Mouse (Mus musculus): Measurements from ENCODE around the gene Pptc7.

The Pptc7 gene

DNA sequence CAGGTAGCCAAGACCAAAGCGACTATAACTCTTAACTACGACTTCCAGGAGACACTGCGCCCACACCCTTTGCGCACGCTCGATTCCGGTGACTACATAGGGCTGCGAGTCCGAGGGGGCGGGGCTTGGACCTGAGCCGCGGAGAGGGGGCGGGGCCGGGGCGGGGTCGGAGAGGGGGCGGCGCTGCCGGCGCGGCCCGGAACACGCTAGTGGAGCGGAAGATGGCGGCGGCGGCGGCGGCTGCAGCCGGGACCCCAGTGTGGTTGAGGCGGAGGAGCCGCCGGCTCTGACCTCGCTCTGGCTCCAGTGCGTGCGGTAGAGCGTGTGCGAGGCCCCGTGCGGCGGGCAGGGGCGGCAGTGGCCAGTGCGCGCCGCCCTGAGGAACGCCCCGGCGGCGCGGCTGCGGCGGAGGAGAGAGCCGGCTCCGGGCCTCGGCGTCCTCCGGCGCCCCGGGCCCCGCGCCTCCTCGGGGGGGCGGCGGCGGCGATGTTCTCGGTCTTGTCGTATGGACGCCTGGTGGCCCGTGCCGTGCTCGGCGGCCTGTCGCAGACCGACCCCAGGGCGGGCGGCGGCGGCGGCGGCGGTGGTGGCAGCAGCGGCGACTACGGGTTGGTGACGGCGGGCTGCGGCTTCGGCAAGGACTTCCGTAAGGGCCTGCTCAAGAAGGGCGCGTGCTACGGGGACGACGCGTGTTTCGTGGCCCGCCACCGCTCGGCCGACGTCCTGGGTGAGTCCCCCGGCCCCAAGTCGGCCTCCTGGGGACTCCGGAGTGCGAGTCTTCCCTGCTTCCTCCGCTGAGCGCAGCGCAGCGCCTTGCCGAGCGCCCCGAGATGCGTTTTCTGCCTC is at the start of gene Pptc7:
Gene Pptc7, plus strand, starts transcription at position 183 of the 846 bp plus-strand sequence.
- peak; percentile 95 for DNase-seq (ENCODE audit: low read depth)

DNA sequence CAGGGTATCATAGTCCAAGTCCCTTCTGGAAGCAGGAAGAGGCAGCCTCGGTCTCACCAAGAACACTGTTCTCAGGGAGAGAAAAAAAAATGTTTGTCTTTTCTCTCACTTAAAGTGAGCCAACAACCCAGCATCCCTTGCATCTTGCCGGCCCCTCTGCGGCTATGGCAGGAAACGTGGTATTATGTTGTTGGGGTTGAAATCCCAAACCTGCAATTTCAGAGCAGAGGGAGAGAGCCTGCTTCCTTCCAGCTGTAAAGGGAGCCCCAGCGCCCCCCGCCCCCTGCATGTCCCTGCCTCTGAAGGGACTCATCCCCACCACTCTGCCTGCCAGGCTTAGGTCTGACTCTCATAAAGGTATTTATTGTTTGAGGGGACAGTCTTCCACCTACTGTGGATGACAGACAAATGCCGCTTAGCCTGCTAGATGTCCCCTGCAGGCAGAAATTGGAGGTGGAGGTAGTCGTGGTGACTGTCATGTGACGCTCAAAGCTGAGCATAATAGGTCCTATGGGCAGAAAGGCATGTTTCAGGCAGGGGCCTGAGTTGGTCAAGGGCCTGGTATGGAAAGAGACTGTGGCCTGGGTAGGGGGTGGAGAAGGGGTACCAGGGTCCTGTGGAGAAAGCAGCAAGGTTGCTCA is 48.8 kb upstream of the Pptc7 start:
- DNase-seq (ENCODE audit: low read depth): peak; percentile 75

DNA sequence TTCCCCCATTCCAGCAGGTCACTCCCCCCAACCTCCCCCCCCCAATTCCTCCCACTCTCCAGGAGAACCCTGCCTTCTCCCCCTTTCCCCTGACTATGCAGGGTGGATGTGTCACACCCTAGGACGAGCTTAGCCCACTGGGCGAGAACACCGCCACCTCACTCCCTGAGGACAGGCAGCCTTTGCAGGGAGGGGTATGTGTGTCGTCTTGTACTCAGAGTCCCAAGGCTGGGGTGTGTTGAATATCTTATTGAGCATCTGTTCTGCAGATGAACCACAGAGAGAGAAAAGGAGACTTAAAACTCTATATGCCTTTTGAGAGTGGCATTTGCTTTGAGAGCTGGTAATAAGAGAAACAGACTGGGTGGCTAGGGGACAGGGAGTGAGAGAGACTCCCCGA is 47.0 kb upstream of the Pptc7 start:
- no peak for DNase-seq (ENCODE audit: low read depth)

DNA sequence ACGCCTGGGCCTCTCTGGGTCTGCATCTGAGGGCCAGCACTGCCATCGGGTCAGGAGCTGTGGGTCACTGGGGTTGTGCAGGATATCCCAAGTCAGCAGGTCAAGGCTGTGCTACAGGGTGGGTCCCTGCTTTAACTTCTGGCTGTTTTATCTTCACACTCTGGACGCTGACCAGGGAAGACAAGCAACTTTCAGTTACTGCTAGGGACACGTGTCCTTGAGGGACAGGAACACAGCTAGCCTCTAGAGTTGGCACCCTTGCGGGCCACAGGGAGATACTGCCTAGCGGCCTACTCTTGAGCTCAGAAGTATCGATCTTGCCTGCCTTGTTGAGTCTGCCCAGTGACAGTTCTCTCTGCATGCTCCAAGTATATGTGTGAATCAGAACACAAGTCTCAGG is 44.5 kb upstream of the Pptc7 start:
- no peak for DNase-seq (ENCODE audit: low read depth)

DNA sequence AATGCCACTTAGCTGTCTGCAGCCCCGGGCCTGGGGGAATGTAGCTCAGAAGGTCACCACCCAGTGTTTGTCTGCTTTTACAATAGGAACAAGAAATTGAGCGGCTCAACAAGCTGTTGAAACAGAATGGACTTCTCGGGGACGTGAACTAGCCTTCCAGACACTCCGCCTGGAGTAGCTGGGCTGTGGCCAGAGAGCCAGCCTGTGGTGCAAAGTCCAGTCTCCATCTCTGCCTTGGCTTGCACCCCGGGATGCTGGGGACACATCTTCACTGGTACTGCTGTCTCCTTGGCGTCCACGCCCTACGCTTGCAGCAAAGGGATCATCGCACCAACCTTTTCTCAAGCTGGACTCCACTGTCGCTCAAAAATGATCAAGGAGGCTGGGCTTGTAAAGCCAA is 43.6 kb upstream of the Pptc7 start:
- no peak for DNase-seq (ENCODE audit: low read depth)

DNA sequence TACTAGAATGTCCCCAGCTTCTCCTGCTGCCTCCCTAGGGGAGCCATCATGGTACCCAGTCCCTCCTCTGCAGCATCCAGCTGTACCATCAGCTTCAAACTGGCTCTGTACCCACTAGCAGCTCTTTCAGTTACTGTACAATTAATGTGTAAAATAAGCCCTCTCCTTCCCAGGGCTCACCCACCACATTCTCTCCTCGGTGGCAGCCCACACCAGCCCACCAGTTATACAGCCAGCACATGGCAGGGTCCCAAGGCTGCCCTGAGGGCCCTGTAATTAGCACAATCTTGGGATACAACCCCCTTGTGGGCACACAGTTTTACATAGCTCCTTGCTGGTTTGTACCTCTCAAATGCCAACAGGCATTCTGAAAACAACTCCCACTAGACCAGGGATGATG is 43.2 kb upstream of the Pptc7 start:
- no peak for DNase-seq (ENCODE audit: low read depth)

DNA sequence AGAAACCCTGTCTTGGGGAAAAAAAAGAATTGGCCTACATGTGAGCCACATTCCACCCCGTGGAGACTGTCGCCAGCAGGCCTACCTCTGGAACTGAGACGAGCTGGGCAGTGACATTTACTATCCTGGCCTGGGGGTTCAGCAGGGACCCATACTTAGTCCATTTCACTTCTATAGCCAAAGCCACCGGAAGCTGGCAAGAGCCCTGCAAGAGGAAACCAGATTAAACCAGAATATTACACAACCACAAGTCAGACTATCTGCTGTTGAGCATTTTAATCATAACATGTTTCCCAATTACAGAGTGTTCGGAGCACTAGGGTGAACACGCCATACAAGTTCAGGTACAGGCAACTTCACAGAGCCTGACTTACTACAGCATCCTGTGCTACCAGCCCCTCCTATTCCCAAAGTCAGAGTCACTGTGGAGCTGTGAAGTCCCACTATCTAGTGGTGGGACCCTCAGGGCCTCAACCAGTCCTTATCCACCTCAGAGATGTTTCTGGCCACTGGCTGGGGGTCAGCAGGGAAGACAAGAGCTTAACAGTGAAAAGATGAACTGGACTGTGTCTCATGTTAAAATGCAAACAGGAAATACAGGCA is 41.5 kb upstream of the Pptc7 start:
- DNase-seq (ENCODE audit: low read depth): peak; percentile 43

DNA sequence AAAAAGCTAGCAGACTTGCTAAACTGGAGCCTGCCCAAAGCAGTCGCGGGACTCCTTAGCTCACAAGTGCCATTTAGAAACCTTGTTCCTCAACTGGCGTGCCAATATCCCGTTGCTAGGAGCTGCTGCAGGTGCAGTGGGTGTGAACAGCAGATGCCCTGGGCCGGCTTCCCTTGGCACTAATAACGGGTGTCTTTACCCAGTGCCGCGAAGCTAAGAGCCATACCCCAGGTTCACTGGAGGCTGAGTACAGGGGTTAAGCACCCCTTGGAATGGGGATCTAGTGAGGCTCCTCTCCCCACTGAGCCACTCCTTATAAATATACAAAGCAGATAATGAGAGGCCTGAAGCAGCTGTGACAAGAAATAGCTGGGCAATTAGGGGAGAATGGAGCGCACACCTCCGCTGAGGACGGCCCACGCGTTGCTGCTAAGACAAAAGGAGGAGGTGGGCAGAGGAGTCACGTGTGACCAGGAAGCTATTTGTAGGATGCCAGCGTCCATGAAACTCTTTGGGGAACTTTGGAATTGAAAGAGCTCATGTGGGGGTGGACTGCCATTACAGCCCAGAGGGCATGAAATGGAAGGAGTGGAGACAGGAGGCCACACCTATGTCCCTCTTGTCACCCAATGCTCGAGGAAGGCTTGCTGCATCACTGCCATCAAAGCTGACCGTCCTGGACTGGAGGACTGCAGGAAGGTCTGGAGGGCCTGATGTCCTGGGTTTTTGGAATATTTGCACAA is 40.2 kb upstream of the Pptc7 start:
- no peak for DNase-seq (ENCODE audit: low read depth)

DNA sequence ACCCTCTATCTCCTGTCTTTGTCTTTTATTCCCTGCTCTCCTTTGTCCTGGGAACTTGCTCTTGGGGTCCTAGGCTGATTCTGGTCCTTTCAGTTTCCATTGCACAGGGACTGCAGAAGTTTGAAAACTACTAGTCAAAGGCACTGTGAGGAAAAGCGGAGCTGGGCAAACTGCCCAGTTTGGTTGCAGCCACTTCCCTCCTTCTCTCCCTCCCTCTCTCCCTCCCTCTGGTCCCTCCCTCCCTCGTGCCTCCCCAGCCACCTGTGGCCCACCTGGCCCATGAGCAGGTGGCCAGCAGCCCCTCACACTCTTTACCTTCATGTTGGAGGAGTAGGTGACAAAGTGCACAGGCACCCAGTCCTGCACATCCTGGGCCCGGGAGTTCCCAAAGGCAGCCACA is 39.0 kb upstream of the Pptc7 start:
- no peak for DNase-seq (ENCODE audit: low read depth)

DNA sequence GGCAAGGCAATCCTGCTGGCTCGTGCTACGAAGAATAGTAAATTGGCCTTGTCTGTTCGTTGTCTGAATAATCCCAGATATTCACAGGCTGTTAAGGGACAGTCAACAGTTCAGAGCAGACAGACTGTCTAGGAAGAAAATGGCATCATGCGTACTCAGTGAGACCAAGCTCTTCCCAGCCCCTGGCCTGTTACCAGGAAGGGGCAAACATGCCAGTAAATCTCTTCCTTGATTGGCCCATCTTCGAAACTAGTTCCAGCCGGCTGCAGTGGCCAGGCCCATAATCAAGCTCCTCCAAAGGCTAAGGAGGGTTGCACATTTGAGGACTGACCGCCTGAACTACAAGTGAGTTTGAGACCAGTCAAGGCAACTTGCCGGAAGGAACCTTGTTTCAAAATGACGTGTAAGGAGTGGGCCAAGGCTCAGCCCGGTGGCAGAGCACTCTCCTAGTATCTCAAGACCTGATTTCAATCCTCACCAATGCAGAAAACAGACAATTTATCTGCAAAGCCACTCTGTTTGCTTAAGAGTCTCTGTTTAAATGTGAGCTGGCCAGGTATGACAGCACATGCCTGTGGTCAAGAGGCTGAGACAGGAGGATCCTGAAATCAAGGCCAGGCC is 37.5 kb upstream of the Pptc7 start:
- DNase-seq (ENCODE audit: low read depth): no peak

DNA sequence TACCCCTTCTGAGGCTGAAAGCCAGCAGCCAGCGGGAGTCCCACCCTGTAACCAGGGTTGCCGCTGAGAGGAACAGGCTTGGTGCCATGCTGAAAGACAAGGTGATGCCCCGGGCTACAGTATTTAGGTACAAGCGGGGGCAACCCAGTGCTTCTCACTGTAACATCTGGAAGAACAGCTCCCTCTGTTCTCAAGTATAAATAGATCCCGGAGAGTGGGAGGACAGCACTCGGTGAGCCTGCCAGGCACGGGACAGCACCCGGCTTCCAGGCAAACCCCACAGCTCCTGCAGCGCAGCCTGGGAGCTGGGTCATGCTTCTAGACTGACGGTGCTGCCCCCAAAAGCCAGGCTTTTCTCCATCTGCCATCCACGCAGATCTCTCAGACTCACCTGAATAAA is 36.6 kb upstream of the Pptc7 start:
- no peak for DNase-seq (ENCODE audit: low read depth)

DNA sequence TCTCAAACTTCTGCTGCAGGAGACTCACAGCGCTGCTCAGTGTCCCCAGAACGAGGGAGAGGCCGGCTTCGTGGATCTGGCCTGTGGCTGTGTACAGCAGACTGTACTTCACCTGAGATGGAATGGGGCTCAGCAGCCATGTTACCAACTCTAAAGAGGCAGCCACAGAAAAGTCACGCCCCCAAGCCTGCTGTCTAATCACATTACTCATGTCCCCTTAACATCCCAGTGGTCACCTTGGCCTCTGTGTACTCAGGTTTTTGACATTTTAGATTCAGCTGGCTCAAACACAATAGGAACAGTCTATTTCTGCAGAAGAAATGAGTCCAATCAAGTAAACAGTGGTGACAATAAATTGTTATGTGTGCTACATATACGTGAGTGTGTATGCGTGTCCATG is 36.2 kb upstream of the Pptc7 start:
- DNase-seq (ENCODE audit: low read depth): no peak

DNA sequence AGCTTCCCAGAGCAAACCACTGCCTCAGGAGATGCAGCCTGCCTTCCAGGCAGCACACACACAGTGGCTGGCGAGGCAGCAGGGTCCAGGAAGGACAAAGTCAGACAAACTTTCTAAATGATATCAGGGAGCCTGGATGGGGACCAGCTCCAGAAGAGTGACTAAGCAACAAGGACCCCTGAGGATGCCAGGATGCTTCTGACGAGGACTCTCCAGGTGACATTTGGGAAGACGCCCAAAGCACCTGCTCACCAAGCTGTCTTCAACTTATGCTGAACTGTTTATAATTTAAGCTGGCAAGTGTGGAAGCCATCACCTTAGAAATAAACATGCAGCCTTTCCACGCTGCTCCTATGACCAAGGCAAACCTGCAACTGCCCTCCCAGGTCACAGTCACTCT is 34.9 kb upstream of the Pptc7 start:
- DNase-seq (ENCODE audit: low read depth): no peak

DNA sequence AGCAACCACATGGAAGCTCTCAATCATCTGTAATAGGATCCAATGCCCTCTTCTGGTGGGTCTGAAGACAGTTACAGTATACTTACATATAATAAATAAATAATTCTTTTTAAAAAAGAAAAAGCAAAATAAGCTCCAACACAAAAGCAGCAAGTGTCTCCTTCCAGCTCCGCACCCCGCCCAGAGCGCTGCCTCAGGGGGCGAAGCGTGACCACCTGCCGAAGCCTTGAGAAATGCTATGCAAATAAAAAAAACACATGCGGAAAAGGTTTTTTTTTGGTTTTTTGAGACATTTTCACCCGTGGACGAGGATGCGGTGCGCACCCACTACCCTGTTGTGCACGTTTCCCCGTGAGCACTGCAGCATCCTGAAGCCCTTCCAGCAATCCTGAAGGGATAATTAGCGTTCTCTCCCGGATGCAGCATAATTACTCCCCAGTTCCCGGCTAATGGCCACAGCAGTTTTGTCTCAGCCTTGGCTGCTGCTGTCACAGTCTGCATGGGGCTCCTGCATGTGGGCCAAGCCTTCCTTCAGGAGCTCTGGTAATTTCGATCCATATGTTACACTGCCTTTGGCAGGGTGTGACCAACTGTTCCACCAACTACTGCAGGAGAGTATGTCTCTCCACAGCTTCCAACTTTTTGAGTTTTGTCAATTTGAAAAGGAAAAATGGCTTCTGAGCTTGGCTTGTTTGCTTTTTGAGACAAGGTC is 32.1 kb upstream of the Pptc7 start:
- no peak for DNase-seq (ENCODE audit: low read depth)

DNA sequence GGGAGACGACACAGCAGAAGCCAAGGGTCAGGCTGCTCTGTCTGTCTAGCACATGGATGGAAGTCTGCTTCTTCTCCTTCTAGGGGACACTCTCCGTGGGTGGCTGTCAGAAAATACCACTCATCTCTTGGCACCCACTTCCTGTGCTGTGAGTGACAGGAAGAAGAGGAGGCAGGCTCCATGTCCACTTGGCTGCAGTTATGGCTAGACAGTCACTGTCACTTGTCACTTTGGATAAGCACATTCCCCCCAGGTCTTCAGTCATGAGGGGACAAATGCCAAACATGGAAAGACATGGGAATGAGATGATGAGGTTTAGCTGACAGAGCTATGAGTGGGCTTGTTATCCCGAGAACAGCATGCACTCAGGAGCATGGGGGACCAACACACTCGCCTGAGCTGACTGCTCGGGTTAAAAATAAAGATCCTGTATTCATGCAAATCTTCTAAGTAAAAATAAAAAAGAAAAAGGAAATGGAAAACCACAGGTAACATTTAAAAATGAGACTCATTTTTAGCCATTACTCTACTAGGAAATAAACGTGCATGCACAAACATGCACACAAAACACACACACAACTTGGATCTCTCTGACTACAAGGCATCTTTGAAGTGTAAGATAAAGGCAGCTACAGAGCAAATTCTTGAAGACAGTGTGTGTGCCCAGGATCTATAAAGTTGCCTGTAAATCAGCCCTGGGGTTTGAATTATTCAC is 26.0 kb upstream of the Pptc7 start:
- peak; percentile 54 for DNase-seq (ENCODE audit: low read depth)

DNA sequence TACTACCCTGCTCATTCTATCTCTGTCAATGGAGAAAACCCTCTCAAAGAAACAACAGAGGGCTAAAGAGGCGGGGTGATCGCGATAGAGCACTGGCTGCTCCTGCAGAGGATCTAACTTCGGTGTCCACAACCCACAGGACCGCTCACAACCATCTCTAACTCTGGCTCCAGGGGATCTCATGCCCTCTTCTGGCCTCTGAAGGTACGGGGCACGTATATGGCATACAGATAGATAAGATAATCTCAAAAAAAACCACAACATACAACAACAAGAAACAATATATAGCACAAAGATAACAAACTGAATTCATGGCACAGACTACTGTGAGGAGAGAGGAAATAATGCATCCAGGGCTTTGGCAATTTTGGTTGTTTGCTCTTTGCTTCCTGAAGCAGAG is 22.1 kb upstream of the Pptc7 start:
- peak; percentile 75 for DNase-seq (ENCODE audit: low read depth)

DNA sequence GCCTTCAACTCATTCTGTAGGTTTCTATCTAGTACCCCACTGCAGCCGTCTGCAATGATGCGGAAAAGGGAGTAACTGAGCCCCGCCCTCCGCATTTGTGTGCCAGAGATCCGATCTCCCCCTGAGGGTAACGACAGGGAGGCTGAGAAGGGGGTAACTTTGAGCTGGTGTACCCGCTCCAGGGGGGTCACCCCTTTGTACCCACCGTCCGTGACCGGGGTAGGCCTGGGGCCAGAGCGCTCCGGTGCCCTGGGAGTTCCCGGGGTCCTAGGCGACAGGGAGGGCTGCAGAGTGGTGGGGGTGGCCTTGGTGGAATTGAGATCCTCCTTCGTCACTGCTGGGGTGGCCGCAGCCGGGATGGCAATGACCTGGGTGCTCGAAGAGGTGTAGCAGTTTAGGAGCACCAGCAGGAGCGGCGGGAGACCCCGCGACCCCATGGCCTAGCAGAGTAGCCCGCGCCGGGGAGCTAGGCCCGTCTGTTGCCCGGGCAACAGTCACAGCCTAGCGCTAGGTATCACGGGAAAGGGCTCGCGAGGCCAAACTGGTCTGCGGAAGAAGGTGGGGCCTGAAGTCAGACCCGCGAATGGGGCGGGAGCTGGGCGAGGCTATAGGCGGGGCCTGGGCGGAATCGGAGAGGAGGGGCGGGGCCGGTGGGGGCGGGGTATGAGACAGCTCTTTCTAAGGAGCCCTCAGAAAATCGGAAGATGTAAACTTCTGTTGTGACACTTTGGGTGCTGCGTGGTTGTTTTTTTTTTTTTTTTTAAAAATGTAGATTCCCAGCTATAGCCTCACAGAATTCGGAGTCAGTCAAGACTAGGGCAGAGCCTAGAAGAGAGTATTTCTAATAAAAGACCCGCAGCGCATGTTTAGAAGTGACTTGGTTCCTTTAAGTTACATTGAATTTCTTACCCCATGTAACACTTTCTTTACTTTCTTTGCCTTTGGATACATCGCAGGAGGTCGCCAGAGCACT is 19.9 kb upstream of the Pptc7 start, which contains the start of gene Tctn1:
Gene Tctn1, minus strand, starts transcription at position 528 of the 973 bp plus-strand sequence.
- peak; percentile 95 for DNase-seq (ENCODE audit: low read depth)

DNA sequence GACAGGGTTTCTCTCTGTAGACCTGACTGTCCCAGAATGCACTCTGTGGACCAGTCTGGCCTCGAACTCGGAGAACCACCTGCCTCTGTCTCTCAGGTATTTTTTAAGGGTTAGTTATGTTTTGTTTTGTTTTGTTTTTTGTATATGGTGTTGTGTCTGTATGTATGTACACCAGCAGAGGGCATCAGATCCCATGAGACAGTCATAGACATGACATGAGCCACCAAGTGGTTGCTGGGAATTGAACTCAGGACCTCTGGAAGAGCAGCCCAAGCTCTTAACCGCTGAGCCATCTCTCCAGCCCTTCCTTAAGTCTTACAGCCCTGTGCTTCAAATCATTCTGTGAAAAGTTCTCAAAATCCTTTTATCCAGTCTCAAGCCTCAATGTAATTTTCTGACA is 19.0 kb upstream of the Pptc7 start:
- DNase-seq (ENCODE audit: low read depth): peak; percentile 58

DNA sequence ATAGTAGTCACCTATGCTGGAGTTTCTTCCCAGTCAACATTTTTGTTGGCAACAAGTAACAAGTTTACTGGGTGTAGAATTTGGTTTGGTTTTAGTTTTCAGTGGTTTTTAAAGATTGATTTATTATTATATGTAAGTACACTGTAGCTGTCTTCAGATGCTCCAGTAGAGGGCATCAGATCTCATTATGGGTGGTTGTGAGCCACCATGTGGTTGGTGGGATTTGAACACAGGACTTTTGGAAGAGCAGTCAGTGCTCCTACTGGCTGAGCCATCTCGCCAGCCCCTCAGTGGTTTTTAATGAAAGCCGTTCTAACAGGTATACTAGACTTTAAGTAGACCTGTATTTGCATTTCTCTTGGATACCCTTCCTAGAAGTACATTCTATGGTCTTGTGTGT is 18.2 kb upstream of the Pptc7 start:
- DNase-seq (ENCODE audit: low read depth): no peak

DNA sequence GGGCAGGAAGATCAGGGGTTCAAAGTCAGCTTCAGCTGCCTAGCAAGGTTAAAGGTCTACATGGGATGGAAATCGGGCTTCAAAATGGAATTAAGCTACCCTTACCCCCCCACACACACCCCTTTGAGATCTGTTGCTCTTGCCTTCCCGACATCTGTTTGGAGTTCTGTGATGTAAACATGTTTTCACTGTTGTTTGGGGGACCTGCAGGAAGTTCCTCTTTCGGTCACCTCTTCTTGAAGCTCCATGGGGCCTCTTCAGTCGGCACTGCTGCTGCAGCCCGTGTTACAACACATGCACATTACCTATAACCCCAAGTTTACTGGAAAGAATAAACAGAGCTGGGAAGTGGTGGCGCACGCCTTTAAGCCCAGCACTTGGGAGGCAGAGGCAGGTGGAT is 17.0 kb upstream of the Pptc7 start:
- DNase-seq (ENCODE audit: low read depth): no peak
